Mouse (Mus musculus): ENCODE results near the gene Atp7a.
A peak's percentile ranks its signal among the peaks of the same experiment; 100 is the strongest.
"Not testable (repeated sequence)": the region's sequence is repeated elsewhere in the genome, so short reads cannot be mapped to it uniquely, and the experiment has no call there.

The Atp7a gene

GRCm38 (mm10) chrX:106026418-106027342, at the start of gene Atp7a:
Gene Atp7a, plus strand, starts transcription at chrX:106027276.
- peak; percentile 93 for DNase-seq (ENCODE audit: low spot score)

GRCm38 (mm10) chrX:106001605-106002004, 25.5 kb upstream of the Atp7a start:
- no peak for DNase-seq (ENCODE audit: low spot score)

- no peak for DNase-seq (ENCODE audit: low spot score)
Observed at GRCm38 (mm10) chrX:106010762-106011161, 16.3 kb upstream of the Atp7a start.

- peak; percentile 89 for DNase-seq (ENCODE audit: low spot score)
Observed at GRCm38 (mm10) chrX:106011465-106012159, 15.5 kb upstream of the Atp7a start, which contains the start of gene Magt1. Gene Magt1, minus strand, starts transcription at chrX:106011906.

- DNase-seq (ENCODE audit: low spot score), result no peak
Observed at GRCm38 (mm10) chrX:106012559-106012958, 14.5 kb upstream of the Atp7a start.

GRCm38 (mm10) chrX:106013217-106013616, 13.9 kb upstream of the Atp7a start:
- DNase-seq (ENCODE audit: low spot score), result peak; percentile 72

- DNase-seq (ENCODE audit: low spot score), result not testable (repeated sequence)
Observed at GRCm38 (mm10) chrX:106014741-106015377, 12.2 kb upstream of the Atp7a start.

GRCm38 (mm10) chrX:106015571-106016322, 11.3 kb upstream of the Atp7a start, which contains the start of gene Cox7b:
Gene Cox7b, plus strand, starts transcription at chrX:106015700.
- peak; percentile 94 for DNase-seq (ENCODE audit: low spot score)

- no peak for DNase-seq (ENCODE audit: low spot score)
Observed at GRCm38 (mm10) chrX:106017102-106017501, 10.0 kb upstream of the Atp7a start.

GRCm38 (mm10) chrX:106017516-106017915, 9.6 kb upstream of the Atp7a start:
- no peak for DNase-seq (ENCODE audit: low spot score)

- no peak for DNase-seq (ENCODE audit: low spot score)
Observed at GRCm38 (mm10) chrX:106027343-106027674, 233 bp downstream of the Atp7a start.

- no peak for DNase-seq (ENCODE audit: low spot score)
Observed at GRCm38 (mm10) chrX:106030176-106030575, 3.1 kb downstream of the Atp7a start.

GRCm38 (mm10) chrX:106031124-106031523, 4.0 kb downstream of the Atp7a start:
- no peak for DNase-seq (ENCODE audit: low spot score)

- no peak for DNase-seq (ENCODE audit: low spot score)
Observed at GRCm38 (mm10) chrX:106035727-106036126, 8.7 kb downstream of the Atp7a start.

GRCm38 (mm10) chrX:106037185-106037752, 10.2 kb downstream of the Atp7a start:
- no peak for DNase-seq (ENCODE audit: low spot score)

GRCm38 (mm10) chrX:106043863-106044617, 17.0 kb downstream of the Atp7a start:
- DNase-seq (ENCODE audit: low spot score), result no peak

GRCm38 (mm10) chrX:106045455-106045854, 18.4 kb downstream of the Atp7a start:
- DNase-seq (ENCODE audit: low spot score), result peak; percentile 65

GRCm38 (mm10) chrX:106045928-106046327, 18.9 kb downstream of the Atp7a start:
- no peak for DNase-seq (ENCODE audit: low spot score)

GRCm38 (mm10) chrX:106048191-106048590, 21.1 kb downstream of the Atp7a start:
- peak; percentile 39 for DNase-seq (ENCODE audit: low spot score)

GRCm38 (mm10) chrX:106077858-106078257, 50.8 kb downstream of the Atp7a start:
- not testable (repeated sequence) for DNase-seq (ENCODE audit: low spot score)

All from embryo, embryonic 10.5 days (tissue).